Mouse (Mus musculus): ENCODE measurements around the gene Slc39a5. TPM values are rescaled to one million over a fixed set of nuclear protein-coding genes. Genes with fewer than 3 reads are reported as not detected.
A peak's percentile ranks its signal among the peaks of the same experiment; 100 is the strongest.

Gene Slc39a5
- total and polyA plus RNA-seq, 3 experiments = not detected

- DNase-seq = peak in 1 of 2 experiments; percentile 38
- H3K4me3 ChIP-seq = no peak overlapping the region
- TF ChIP-seq CTCF (IDR thresholded peaks at IDR 0.05) = peak; percentile 81
- TF ChIP-seq POLR2A (IDR thresholded peaks at IDR 0.05; ENCODE audit: insufficient read depth, low read depth, low read length) = no peak
- no peak for TF ChIP-seq EP300 (IDR thresholded peaks at IDR 0.05; ENCODE audit: insufficient read depth, low read depth, low read length)
- no peak overlapping the region for H3K9ac ChIP-seq (ENCODE audit: low read depth, low read length)
- 32% methylated on average over 2 of the region's 2 CpGs for WGBS
- no peak overlapping the region for H3K27ac ChIP-seq
- peaks cover 17% of the 10 kb centered on the region for H3K36me3 ChIP-seq (ENCODE audit: control insufficient read depth, insufficient read depth, low read length)
- H3K4me1 ChIP-seq (ENCODE audit: control insufficient read depth, insufficient read depth, low read length) = no peaks in the 10 kb centered on the region
- intact Hi-C loops (cut with DNase I) = loop anchor here (1.0 kb wide), 2 partner anchors 13 to 23 kb away; no protein-coding TSS in a partner anchor
- no peaks in the 10 kb centered on the region for H3K79me2 ChIP-seq (replicated peaks; ENCODE audit: control insufficient read depth, insufficient read depth, low read length)
- H3K27me3 ChIP-seq (ENCODE audit: control insufficient read depth, insufficient read depth, low read length) = no peaks in the 10 kb centered on the region
Observed at GRCm38 (mm10) chr10:128358796-128359195, 42.2 kb downstream of the Slc39a5 start.

- intact Hi-C loops (cut with DNase I) = no loop called here
- no peak for DNase-seq
- Histone ChIP-seq H3K79me2 (replicated peaks; ENCODE audit: control insufficient read depth, insufficient read depth, low read length) (peaks cover 4% of the 10 kb centered on the region; the same call in 1 of the 2 replicates), H3K36me3 (ENCODE audit: control insufficient read depth, insufficient read depth, low read length) (peaks cover 26% of the 10 kb centered on the region), H3K27ac (no peak overlapping the region), H3K27me3 (ENCODE audit: control insufficient read depth, insufficient read depth, low read length) (no peaks in the 10 kb centered on the region), H3K4me3 (no peak overlapping the region), H3K9ac (ENCODE audit: low read depth, low read length) (no peak overlapping the region), H3K4me1 (ENCODE audit: control insufficient read depth, insufficient read depth, low read length) (peaks cover 16% of the 10 kb centered on the region)
- 76% methylated on average over 8 of the region's 8 CpGs for WGBS
- TF ChIP-seq POLR2A (IDR thresholded peaks at IDR 0.05; ENCODE audit: insufficient read depth, low read depth, low read length) (no peak), EP300 (IDR thresholded peaks at IDR 0.05; ENCODE audit: insufficient read depth, low read depth, low read length) (no peak), CTCF (IDR thresholded peaks at IDR 0.05) (no peak)
Observed at GRCm38 (mm10) chr10:128347541-128347940, 53.5 kb downstream of the Slc39a5 start.

Small RNA genes within 50 kb of the gene (microRNA-seq; reads per million reads assigned to microRNA genes)
- gene Gm25361 (0 reads per million in 2 experiments), gene Gm26308 (0 reads per million in 2 experiments), gene Mir6914 (0 reads per million in 2 experiments), gene Mir6915 (1.7 to 1.9 reads per million in 2 experiments)

Other genes starting within 250 kb of the Slc39a5 start
- gene Rbms2, start 220.9 kb downstream of the Slc39a5 start, total RNA-seq (2021) = 10 to 100 TPM; 91.9 to 94.7 TPM
- 98.4 and 108 TPM in 2 replicates for gene Rbms2, start 220.9 kb downstream of the Slc39a5 start, polyA plus RNA-seq (2012; rRNA removed)
- under 1 TPM; 0.75 to 0.78 TPM for gene Gls2, start 206.8 kb downstream of the Slc39a5 start, total RNA-seq (2021)
- 1.00 and 1.4 TPM in 2 replicates for gene Gls2, start 206.8 kb downstream of the Slc39a5 start, polyA plus RNA-seq (2012; rRNA removed)
- gene Spryd4, start 189.4 kb downstream of the Slc39a5 start, total RNA-seq (2021) = 10 to 100 TPM; 35.0 to 37.5 TPM
- gene Spryd4, start 189.4 kb downstream of the Slc39a5 start, polyA plus RNA-seq (2012; rRNA removed) = 32.1 and 48.4 TPM in 2 replicates
- gene Mip, start 175.4 kb downstream of the Slc39a5 start, total RNA-seq (2021) = not detected
- gene Mip, start 175.4 kb downstream of the Slc39a5 start, polyA plus RNA-seq (2012; rRNA removed) = not detected in 2 replicates
- gene Timeless, start 169.2 kb downstream of the Slc39a5 start, total RNA-seq (2021) = 1 to 10 TPM; 6.5 to 7.6 TPM
- gene Timeless, start 169.2 kb downstream of the Slc39a5 start, polyA plus RNA-seq (2012; rRNA removed) = 5.7 and 9.6 TPM in 2 replicates
- not detected for gene Apon, start 147.1 kb downstream of the Slc39a5 start, total RNA-seq (2021)
- gene Apon, start 147.1 kb downstream of the Slc39a5 start, polyA plus RNA-seq (2012; rRNA removed) = 0.18 TPM in 1 of 2 replicates, not detected in the other
- not detected for gene Apof, start 132.6 kb downstream of the Slc39a5 start, total RNA-seq (2021)
- gene Apof, start 132.6 kb downstream of the Slc39a5 start, polyA plus RNA-seq (2012; rRNA removed) = 0.18 TPM in 1 of 2 replicates, not detected in the other
- 10 to 100 TPM in 1 of 2 experiments, 1 to 10 TPM in 1; 7.3 to 12.2 TPM for gene Stat2, start 130.7 kb downstream of the Slc39a5 start, total RNA-seq (2021)
- 11.0 and 17.5 TPM in 2 replicates for gene Stat2, start 130.7 kb downstream of the Slc39a5 start, polyA plus RNA-seq (2012; rRNA removed)
- under 1 TPM in 1 of 2 experiments, not detected in 1; 0.16 TPM for gene Il23a, start 102.5 kb downstream of the Slc39a5 start, total RNA-seq (2021)
- gene Il23a, start 102.5 kb downstream of the Slc39a5 start, polyA plus RNA-seq (2012; rRNA removed) = 0.12 TPM in 1 of 2 replicates, not detected in the other
- gene Pan2, start 97.9 kb downstream of the Slc39a5 start, total RNA-seq (2021) = 1 to 10 TPM; 6.5 to 6.9 TPM
- gene Pan2, start 97.9 kb downstream of the Slc39a5 start, polyA plus RNA-seq (2012; rRNA removed) = 15.2 and 19.8 TPM in 2 replicates
- 10 to 100 TPM; 58.9 to 65.3 TPM for gene Cnpy2, start 78.8 kb downstream of the Slc39a5 start, total RNA-seq (2021)
- gene Cnpy2, start 78.8 kb downstream of the Slc39a5 start, polyA plus RNA-seq (2012; rRNA removed) = 27.8 and 48.0 TPM in 2 replicates
- gene Cs, start 63.5 kb downstream of the Slc39a5 start, total RNA-seq (2021) = 1,000 to 10,000 TPM in 1 of 2 experiments, 100 to 1,000 TPM in 1; 947 to 1,091 TPM
- 1,148 and 1,658 TPM in 2 replicates for gene Cs, start 63.5 kb downstream of the Slc39a5 start, polyA plus RNA-seq (2012; rRNA removed)
- 100 to 1,000 TPM; 332 to 391 TPM for gene Coq10a, start 32.2 kb downstream of the Slc39a5 start, total RNA-seq (2021)
- 356 and 500 TPM in 2 replicates for gene Coq10a, start 32.2 kb downstream of the Slc39a5 start, polyA plus RNA-seq (2012; rRNA removed)
- 10 to 100 TPM; 41.8 to 47.5 TPM for gene Ankrd52, start 24.1 kb downstream of the Slc39a5 start, total RNA-seq (2021)
- 29.2 and 34.6 TPM in 2 replicates for gene Ankrd52, start 24.1 kb downstream of the Slc39a5 start, polyA plus RNA-seq (2012; rRNA removed)
- 10 to 100 TPM; 45.2 to 48.2 TPM for gene Nabp2, start 10.3 kb upstream of the Slc39a5 start, total RNA-seq (2021)
- 25.0 and 25.1 TPM in 2 replicates for gene Nabp2, start 10.3 kb upstream of the Slc39a5 start, polyA plus RNA-seq (2012; rRNA removed)
- gene Rnf41, start 10.4 kb upstream of the Slc39a5 start, total RNA-seq (2021) = 10 to 100 TPM; 15.8 to 16.9 TPM
- 12.5 and 17.8 TPM in 2 replicates for gene Rnf41, start 10.4 kb upstream of the Slc39a5 start, polyA plus RNA-seq (2012; rRNA removed)
- gene Smarcc2, start 58.0 kb upstream of the Slc39a5 start, total RNA-seq (2021) = 10 to 100 TPM; 75.5 to 77.6 TPM
- gene Smarcc2, start 58.0 kb upstream of the Slc39a5 start, polyA plus RNA-seq (2012; rRNA removed) = 49.1 and 61.1 TPM in 2 replicates
- gene Myl6, start 92.9 kb upstream of the Slc39a5 start, total RNA-seq (2021) = 100 to 1,000 TPM; 242 to 302 TPM
- gene Myl6, start 92.9 kb upstream of the Slc39a5 start, polyA plus RNA-seq (2012; rRNA removed) = 379 and 468 TPM in 2 replicates
- 1 to 10 TPM; 3.5 to 3.8 TPM for gene Myl6b, start 97.5 kb upstream of the Slc39a5 start, total RNA-seq (2021)
- 2.9 and 4.1 TPM in 2 replicates for gene Myl6b, start 97.5 kb upstream of the Slc39a5 start, polyA plus RNA-seq (2012; rRNA removed)
- 10 to 100 TPM; 16.4 to 17.9 TPM for gene Esyt1, start 124.6 kb upstream of the Slc39a5 start, total RNA-seq (2021)
- gene Esyt1, start 124.6 kb upstream of the Slc39a5 start, polyA plus RNA-seq (2012; rRNA removed) = 23.6 and 24.7 TPM in 2 replicates
- gene Zc3h10, start 146.5 kb upstream of the Slc39a5 start, total RNA-seq (2021) = 1 to 10 TPM; 7.5 to 7.6 TPM
- gene Zc3h10, start 146.5 kb upstream of the Slc39a5 start, polyA plus RNA-seq (2012; rRNA removed) = 6.6 and 6.8 TPM in 2 replicates
- 1,000 to 10,000 TPM; 1,453 to 1,598 TPM for gene Rpl41, start 148.1 kb upstream of the Slc39a5 start, total RNA-seq (2021)
- 853 and 867 TPM in 2 replicates for gene Rpl41, start 148.1 kb upstream of the Slc39a5 start, polyA plus RNA-seq (2012; rRNA removed)
- 10 to 100 TPM; 39.4 to 44.2 TPM for gene Pa2g4, start 164.8 kb upstream of the Slc39a5 start, total RNA-seq (2021)
- gene Pa2g4, start 164.8 kb upstream of the Slc39a5 start, polyA plus RNA-seq (2012; rRNA removed) = 19.5 and 35.6 TPM in 2 replicates
- gene Erbb3, start 188.4 kb upstream of the Slc39a5 start, total RNA-seq (2021) = 1 to 10 TPM; 6.3 to 8.2 TPM
- gene Erbb3, start 188.4 kb upstream of the Slc39a5 start, polyA plus RNA-seq (2012; rRNA removed) = 5.5 and 7.7 TPM in 2 replicates
- gene Rps26, start 225.5 kb upstream of the Slc39a5 start, total RNA-seq (2021) = 100 to 1,000 TPM; 229 to 279 TPM
- gene Rps26, start 225.5 kb upstream of the Slc39a5 start, polyA plus RNA-seq (2012; rRNA removed) = 315 and 337 TPM in 2 replicates
- gene Ikzf4, start 244.8 kb upstream of the Slc39a5 start, total RNA-seq (2021) = 1 to 10 TPM in 1 of 2 experiments, under 1 TPM in 1; 0.97 to 1.8 TPM
- gene Ikzf4, start 244.8 kb upstream of the Slc39a5 start, polyA plus RNA-seq (2012; rRNA removed) = 0.88 TPM in 2 replicates

Measured in heart, adult 2 months (tissue).